Mouse (Mus musculus): ENCODE measurements around the gene Troap. TPM values are rescaled to one million over a fixed set of nuclear protein-coding genes. Genes with fewer than 3 reads are reported as not detected.
A peak's percentile ranks its signal among the peaks of the same experiment; 100 is the strongest.

Gene Troap
- total RNA-seq, 2 experiments from 2014 or later: 0.72 TPM; not detected in 1

GRCm38 (mm10) chr15:99113396-99113975, 39.1 kb downstream of the Troap start:
- DNase-seq (ENCODE audit: low spot score in 2 of 2): no peak

DNA sequence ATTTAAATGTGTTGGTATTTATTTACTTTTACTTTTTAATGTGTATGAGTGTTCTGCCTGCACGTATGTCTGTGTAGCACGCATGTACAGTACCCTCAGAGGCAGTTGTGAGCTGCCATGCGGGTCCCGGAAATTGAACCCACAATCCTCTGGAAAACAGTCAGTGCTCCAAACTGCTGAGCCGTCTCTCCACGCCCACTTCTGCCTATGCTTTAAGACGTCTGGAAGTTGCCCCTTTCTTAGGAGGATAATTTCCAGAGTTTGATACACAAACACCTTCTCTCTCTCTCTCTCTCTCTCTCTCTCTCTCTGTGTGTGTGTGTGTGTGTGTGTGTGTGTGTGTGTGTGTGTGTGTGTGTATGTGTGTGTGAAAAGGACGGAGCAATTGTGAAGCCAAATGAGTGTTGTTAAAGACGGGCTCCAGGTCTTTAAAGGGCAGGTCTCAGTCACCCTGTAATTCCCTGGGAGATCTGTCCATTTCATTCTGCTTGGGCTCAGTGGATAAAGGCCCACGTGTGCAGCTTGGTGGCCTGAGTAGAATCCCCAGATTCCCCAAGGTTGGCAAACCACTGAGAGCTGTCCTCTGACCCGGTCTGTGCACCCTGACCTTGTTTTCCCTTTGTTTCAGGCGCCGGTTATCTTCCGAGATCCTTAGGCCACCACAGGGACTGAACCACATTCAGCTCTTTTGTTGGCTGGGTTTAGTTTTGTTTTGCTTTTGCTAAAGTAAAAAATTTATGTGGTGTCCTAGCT, 40.1 kb downstream of the Troap start:
- DNase-seq (ENCODE audit: low spot score in 2 of 2): no peak

DNA sequence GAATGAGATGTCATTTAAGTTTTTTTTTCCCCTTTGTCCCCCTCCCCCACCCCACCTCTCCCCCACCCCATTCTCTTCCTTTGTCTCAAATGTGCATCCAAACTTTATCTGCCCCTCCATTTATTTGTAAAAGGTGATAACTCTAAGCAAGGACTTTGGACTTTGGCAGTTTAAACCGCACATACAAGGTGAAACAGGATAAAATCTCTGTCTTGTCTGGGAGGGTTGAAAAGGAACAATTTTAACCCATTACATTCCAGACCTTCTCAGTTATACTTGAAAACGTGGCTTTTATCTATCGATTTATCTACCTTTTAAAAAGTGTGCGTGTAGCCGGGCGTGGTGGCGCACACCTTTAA, 40.7 kb downstream of the Troap start:
- no peak for DNase-seq (ENCODE audit: low spot score in 2 of 2)

DNA sequence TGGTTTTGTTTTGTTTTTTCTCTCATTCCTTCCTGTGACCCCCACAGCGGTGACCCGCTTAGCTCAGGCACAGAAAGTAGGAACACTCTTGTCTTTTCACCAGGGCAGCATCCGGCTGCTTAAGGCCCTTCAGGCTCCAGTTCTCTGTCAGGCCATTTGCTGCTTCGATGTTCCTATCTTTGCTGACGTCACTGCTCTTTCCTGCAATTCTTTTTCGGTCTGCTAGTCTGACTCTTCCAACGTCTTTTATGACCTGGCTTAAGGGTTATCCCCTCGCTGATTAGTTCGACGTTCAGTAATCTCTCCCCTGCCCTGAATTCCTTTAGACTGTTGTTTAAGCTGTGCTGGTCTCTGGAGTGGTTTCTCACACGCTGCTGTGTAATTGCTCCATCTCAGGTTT, 42.2 kb downstream of the Troap start:
- DNase-seq (ENCODE audit: low spot score in 2 of 2): no peak

DNA sequence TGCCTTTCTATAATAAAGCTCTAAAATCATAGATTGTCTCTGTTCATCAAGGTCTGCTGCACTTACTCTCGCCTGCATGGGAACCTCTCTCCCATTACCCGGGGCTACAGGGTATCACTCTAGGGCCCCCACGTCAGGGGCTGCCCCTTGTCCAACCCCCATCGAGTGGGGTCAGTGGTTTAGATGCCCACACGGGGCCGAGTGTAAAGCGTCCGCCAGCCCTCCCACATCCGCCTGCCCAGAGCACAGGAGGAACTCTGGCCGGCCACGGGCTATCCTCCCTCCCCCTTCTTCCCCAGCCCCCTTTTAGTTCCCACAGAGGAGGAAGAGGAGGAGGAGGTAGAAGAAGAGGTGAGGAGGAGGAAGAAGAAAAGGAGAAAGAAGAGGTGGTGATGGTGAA, 46.4 kb downstream of the Troap start:
- no peak for DNase-seq (ENCODE audit: low spot score in 2 of 2)

GRCm38 (mm10) chr15:99122642-99123041, 48.3 kb downstream of the Troap start:
- no peak for DNase-seq (ENCODE audit: low spot score in 2 of 2)

GRCm38 (mm10) chr15:99125711-99126080, 51.3 kb downstream of the Troap start, which contains the start of gene Spats2:
Gene Spats2, plus strand, starts transcription at chr15:99125916.
- DNase-seq (ENCODE audit: low spot score in 2 of 2): no peak

- peak; percentile 74 to 90 for DNase-seq (ENCODE audit: low spot score in 2 of 2)
These were observed 51.9 kb downstream of the Troap start for GRCm38 (mm10) chr15:99126081-99126815.

DNA sequence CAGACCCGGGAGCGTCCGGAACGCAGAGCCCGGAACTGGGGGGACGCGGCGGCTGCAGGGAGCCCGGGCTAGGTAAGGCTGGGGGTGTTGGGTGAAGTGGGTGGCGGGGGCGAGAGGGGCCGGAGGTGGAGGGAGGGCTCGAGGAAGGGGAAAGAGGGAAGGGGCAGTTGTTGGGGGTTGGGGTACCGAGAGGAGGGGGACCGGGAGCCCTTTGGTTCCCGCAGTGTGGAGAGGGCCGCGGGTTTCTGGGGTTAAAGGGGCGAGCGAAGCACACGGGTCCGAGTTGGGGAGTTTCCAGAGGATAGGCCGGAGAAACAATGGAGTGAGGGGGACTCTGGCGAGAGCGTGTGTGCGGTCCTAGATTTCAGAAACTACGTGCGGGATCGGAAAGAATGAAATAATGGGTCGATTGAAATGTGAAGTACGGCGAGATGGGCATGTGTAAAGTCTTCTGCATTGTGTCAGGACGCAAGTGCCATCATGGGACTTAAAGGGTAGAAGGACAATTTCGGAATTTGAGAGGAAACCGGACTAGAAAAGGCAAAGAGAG, 52.5 kb downstream of the Troap start:
- DNase-seq (ENCODE audit: low spot score in 2 of 2): no peak

- DNase-seq (ENCODE audit: low spot score in 2 of 2): no peak
These were observed 53.6 kb downstream of the Troap start for GRCm38 (mm10) chr15:99127851-99128522.

- no peak for DNase-seq (ENCODE audit: low spot score in 2 of 2)
These were observed 55.1 kb downstream of the Troap start for GRCm38 (mm10) chr15:99129441-99129840.

GRCm38 (mm10) chr15:99129956-99130910, 55.9 kb downstream of the Troap start:
- no peak for DNase-seq (ENCODE audit: low spot score in 2 of 2)

Small RNA genes lying within 50 kb of the gene (microRNA-seq; reads per million reads assigned to microRNA genes)
- gene Mir6960: 0 to 0.20 reads per million in 2 experiments

Other genes with a start within 250 kb of the Troap start
- gene Prkag1, start 243.1 kb upstream of the Troap start, total RNA-seq (2021): 10 to 100 TPM; 50.6 to 51.1 TPM
- gene Kmt2d, start 203.4 kb upstream of the Troap start, total RNA-seq (2021): 100 to 1,000 TPM in 1 of 2 experiments, 10 to 100 TPM in 1; 89.1 to 103 TPM
- 1 to 10 TPM; 5.7 to 6.3 TPM for gene Rhebl1, start 180.0 kb upstream of the Troap start, total RNA-seq (2021)
- under 1 TPM; 0.08 to 0.15 TPM for gene Dhh, start 176.0 kb upstream of the Troap start, total RNA-seq (2021)
- gene Lmbr1l, start 156.3 kb upstream of the Troap start, total RNA-seq (2021): 10 to 100 TPM; 13.7 to 14.0 TPM
- gene Tuba1b, start 140.0 kb upstream of the Troap start, total RNA-seq (2021): 100 to 1,000 TPM; 448 to 490 TPM
- gene Gm49450, start 121.0 kb upstream of the Troap start, total RNA-seq (2021): not detected
- 100 to 1,000 TPM; 699 to 750 TPM for gene Tuba1a, start 120.9 kb upstream of the Troap start, total RNA-seq (2021)
- gene Tuba1c, start 44.7 kb upstream of the Troap start, total RNA-seq (2021): 10 to 100 TPM; 48.9 to 55.6 TPM
- 1 to 10 TPM in 1 of 2 experiments, under 1 TPM in 1; 0.61 to 1.1 TPM for gene Prph, start 19.4 kb upstream of the Troap start, total RNA-seq (2021)
- gene C1ql4, start 13.2 kb downstream of the Troap start, total RNA-seq (2021): not detected
- gene Dnajc22, start 18.6 kb downstream of the Troap start, total RNA-seq (2021): under 1 TPM; 0.20 to 0.27 TPM
- 10 to 100 TPM; 30.1 to 31.4 TPM for gene Spats2, start 51.3 kb downstream of the Troap start, total RNA-seq (2021)
- gene Kcnh3, start 150.3 kb downstream of the Troap start, total RNA-seq (2021): 10 to 100 TPM; 91.0 to 91.6 TPM
- gene Mcrs1, start 177.4 kb downstream of the Troap start, total RNA-seq (2021): 10 to 100 TPM; 77.2 to 78.3 TPM
- 10 to 100 TPM; 93.2 to 93.7 TPM for gene Prpf40b, start 220.5 kb downstream of the Troap start, total RNA-seq (2021)
- gene Fam186b, start 221.3 kb downstream of the Troap start, total RNA-seq (2021): 1 to 10 TPM; 1.6 to 2.2 TPM

Measured in layer of hippocampus, adult 18-20 months (tissue).